Mouse (Mus musculus): Measurements from ENCODE around the gene Lamc1. TPM values are rescaled to one million over a fixed set of nuclear protein-coding genes. Genes with fewer than 3 reads are reported as not detected.

Lamc1 gene
- polyA plus RNA-seq, 1 experiment from 2014 or later, result 14.5 TPM

DNA sequence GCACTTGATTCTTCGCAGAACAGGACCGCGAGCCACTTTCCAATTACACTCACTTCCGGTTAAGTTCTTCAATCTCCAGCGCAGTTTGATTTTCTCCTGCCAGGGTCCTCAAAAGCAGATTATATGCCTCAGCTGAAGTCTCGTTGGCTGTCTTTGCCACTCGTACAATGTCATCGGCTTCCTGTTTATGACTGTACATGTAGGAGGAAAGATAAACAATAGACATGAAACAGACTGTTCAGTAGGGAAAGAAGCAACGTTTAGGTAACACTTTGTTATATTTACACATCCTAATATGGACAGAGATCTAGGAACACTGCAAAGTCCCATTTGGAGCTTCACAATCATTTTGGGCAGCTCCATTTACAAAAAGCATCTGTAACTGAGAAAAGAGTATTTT lies 100.9 kb downstream of the Lamc1 start:
- WGBS, result 93% methylated on average over 9 of the region's 9 CpGs
- ATAC-seq (replicated peaks), result no peak
- Histone ChIP-seq H3K27me3 (no peaks in the 10 kb centered on the region), H3K27ac (replicated peaks) (no peak overlapping the region), H3K4me1 (no peaks in the 10 kb centered on the region), H3K36me3 (peaks cover 52% of the 10 kb centered on the region), H3K9me3 (no peaks in the 10 kb centered on the region), H3K9ac (replicated peaks) (no peak overlapping the region), H3K4me3 (no peak overlapping the region), H3K4me2 (replicated peaks) (no peak overlapping the region)

DNA sequence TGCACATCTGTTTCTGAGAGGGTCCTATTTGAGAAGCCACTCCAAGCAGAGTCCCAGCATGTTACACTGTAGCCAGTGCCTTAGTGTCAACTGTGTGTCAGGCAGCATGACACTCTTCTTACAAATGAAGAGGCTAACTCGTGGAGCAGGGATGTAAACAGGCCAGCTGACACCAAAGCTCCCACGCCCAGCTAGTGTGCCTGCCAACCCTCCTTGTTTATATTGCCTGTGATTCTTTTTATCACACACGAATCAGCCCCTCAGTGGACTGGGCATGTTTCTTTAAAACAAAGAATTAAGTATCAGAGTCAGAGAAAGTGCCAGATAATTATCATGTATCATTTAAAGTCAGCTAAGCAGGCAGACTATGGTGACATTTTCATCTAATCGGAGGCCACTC lies 104.7 kb downstream of the Lamc1 start:
- ATAC-seq (replicated peaks), result no peak
- Histone ChIP-seq H3K4me2 (replicated peaks) (no peak overlapping the region), H3K4me3 (no peak overlapping the region), H3K4me1 (no peaks in the 10 kb centered on the region), H3K36me3 (peaks cover 64% of the 10 kb centered on the region), H3K9ac (replicated peaks) (no peak overlapping the region), H3K27ac (replicated peaks) (no peak overlapping the region), H3K27me3 (no peaks in the 10 kb centered on the region), H3K9me3 (no peaks in the 10 kb centered on the region)
- WGBS, result 64% methylated on average over 4 of the region's 4 CpGs

DNA sequence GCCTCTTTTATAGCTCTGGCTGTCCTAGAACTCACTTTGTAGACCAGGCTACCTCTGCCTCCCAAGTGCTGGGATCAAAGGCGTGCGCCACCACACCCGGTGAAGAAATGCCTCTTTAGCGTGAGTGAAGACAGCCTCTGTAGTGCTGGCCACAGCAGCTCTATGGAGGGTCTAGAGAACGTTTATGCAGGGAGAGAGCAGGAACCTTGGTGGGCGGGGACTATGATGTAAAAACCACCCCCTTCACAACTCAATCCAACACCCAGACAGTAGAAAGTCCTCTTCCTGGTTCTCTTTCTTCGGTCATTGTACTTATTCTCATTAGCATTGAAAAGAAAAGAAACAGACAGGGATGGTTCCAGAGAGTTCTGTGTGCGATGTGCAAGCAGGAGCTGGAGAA lies 105.5 kb downstream of the Lamc1 start:
- Histone ChIP-seq H3K4me2 (replicated peaks) (no peak overlapping the region), H3K36me3 (peaks cover 60% of the 10 kb centered on the region), H3K27ac (replicated peaks) (no peak overlapping the region), H3K27me3 (no peaks in the 10 kb centered on the region), H3K4me3 (no peak overlapping the region), H3K9ac (replicated peaks) (no peak overlapping the region), H3K4me1 (no peaks in the 10 kb centered on the region), H3K9me3 (no peaks in the 10 kb centered on the region)
- ATAC-seq (replicated peaks), result no peak
- 85% methylated on average over 8 of the region's 8 CpGs for WGBS

DNA sequence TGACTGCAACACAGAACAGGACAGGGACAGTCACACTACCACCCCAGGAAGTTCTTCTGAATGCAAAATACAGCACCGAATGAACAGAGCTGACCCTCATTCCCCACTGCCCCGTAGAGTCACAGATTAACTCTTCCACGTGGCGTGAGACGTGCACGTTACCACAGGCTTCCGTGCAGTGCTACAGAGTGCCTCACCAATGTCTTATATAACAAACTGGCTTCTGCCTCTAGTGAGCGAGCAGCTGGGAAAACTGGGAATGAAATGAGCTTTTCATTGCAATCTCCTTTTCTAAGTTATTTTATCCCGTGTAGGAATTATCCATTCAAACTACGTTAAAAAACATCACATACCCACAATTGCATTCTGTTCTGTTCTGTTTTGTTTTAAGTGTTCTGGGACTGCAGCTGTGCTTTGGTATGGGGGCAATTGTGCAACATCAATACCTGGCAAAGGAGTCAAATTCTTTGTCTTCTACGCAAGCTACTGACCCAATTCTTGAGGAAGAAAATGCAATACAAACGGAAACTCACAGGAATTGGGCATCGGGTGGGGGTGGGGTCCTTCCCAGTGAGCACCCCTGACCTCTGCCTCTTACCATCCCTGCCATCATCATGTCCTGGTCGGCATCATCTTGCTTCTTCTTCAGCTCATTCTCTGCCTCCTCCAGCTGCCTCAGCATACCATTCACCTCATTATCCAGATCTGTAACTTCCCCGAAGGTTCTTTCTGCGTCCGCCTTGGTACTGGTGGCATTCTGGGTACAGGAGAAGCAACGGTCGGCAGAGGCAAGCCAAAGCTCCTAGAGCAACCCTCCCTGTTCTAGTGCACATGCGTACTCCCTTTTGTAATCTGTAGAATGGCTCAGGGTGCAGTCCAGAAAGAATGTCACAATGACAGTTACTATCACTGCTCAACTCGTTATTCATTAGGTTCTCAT lies 106.5 kb downstream of the Lamc1 start:
- Histone ChIP-seq H3K27me3 (no peaks in the 10 kb centered on the region), H3K4me1 (no peaks in the 10 kb centered on the region), H3K4me3 (no peak overlapping the region), H3K9me3 (no peaks in the 10 kb centered on the region), H3K4me2 (replicated peaks) (no peak overlapping the region), H3K36me3 (peaks cover 64% of the 10 kb centered on the region), H3K27ac (replicated peaks) (no peak overlapping the region), H3K9ac (replicated peaks) (no peak overlapping the region)
- 80% methylated on average over 21 of the region's 21 CpGs for WGBS
- ATAC-seq (replicated peaks), result no peak

DNA sequence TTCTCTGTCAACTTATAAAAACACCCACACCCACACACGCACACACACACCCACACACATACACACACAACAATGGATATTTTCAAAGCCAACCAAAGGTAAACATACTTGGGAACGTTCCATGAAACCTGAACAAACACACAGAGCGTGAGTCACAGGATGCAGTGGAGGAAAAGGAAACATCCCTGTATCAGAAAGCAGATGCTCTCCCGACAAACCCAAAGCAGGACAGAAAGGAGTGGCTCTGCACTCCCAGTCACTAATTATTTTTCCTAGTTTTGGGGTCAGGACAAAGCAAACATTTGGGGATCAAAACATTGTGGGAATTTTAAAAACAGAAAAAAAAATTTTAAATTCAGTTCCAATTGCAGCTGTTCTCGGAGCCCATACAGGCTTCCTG lies 108.3 kb downstream of the Lamc1 start:
- Histone ChIP-seq H3K27ac (replicated peaks) (no peak overlapping the region), H3K27me3 (no peaks in the 10 kb centered on the region), H3K4me2 (replicated peaks) (no peak overlapping the region), H3K4me3 (no peak overlapping the region), H3K9ac (replicated peaks) (no peak overlapping the region), H3K9me3 (no peaks in the 10 kb centered on the region), H3K36me3 (peaks cover 55% of the 10 kb centered on the region), H3K4me1 (no peaks in the 10 kb centered on the region)
- WGBS, result 85% methylated on average over 5 of the region's 5 CpGs
- ATAC-seq (replicated peaks), result no peak

DNA sequence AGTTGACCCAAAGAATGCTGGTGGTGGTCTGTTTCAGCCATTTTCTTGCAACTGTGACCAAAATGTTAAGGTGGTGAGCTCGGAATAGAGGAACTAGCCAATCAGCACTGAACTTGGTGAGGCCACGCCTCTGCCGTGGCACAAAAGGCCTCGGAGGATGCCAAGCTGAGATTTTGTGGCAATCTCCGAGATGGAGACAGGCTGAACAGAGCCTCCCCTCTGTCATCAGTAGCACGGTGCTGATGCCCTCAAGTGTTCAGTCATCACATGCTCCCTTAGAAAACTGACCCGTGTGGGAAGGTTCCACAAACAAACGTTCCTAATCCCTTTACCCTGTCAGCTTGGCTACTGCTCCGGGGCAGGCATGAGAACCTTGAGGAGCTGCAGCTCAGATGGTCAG lies 113.2 kb downstream of the Lamc1 start:
- peak; percentile 41; the same call in 1 of the 2 replicates for ATAC-seq (replicated peaks)
- no peaks in the 10 kb centered on the region for H3K9me3 ChIP-seq
- H3K9ac ChIP-seq (replicated peaks), result no peak overlapping the region
- 48% methylated on average over 9 of the region's 9 CpGs for WGBS
- H3K4me2 ChIP-seq (replicated peaks), result no peak overlapping the region
- H3K4me3 ChIP-seq, result no peak overlapping the region
- H3K4me1 ChIP-seq, result no peaks in the 10 kb centered on the region
- no peaks in the 10 kb centered on the region for H3K27me3 ChIP-seq
- H3K36me3 ChIP-seq, result peaks cover 19% of the 10 kb centered on the region; the same call in 1 of the 2 replicates
- no peak overlapping the region for H3K27ac ChIP-seq (replicated peaks)

DNA sequence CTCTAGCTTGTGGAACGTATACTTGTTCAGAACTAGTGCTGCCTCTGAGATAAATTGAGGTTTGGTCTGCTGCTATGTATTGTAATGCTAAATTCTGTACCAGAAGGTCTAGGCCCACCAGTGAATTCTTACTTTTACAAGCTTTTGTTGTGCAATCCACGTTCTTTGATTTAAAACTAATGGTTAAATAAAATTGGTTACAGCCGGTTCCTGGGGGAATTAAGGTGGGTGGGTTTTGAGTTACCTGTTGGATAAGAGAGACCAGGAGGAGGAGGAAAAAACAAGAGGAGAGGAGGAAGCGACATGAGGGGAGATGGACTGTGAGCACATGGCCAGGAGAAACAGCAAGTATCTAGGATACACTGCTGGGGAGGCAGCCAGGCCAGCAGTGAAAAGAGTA lies 116.1 kb downstream of the Lamc1 start:
- Histone ChIP-seq H3K27ac (replicated peaks) (no peak overlapping the region), H3K36me3 (peaks cover 9% of the 10 kb centered on the region; the same call in 1 of the 2 replicates), H3K4me2 (replicated peaks) (no peak overlapping the region), H3K27me3 (no peaks in the 10 kb centered on the region), H3K4me1 (no peaks in the 10 kb centered on the region), H3K9ac (replicated peaks) (no peak overlapping the region), H3K4me3 (no peak overlapping the region), H3K9me3 (no peaks in the 10 kb centered on the region)
- ATAC-seq (replicated peaks), result no peak
- WGBS, result 81% methylated on average over 4 of the region's 4 CpGs

- no peak overlapping the region for H3K4me3 ChIP-seq
- no peaks in the 10 kb centered on the region for H3K4me1 ChIP-seq
- no peaks in the 10 kb centered on the region for H3K9me3 ChIP-seq
- no peak for ATAC-seq (replicated peaks)
- 80% methylated on average over 5 of the region's 5 CpGs for WGBS
- H3K9ac ChIP-seq (replicated peaks), result no peak overlapping the region
- peaks cover under 1% of the 10 kb centered on the region; the same call in 1 of the 2 replicates for H3K36me3 ChIP-seq
- no peaks in the 10 kb centered on the region for H3K27me3 ChIP-seq
- no peak overlapping the region for H3K27ac ChIP-seq (replicated peaks)
- H3K4me2 ChIP-seq (replicated peaks), result no peak overlapping the region
These were observed 116.9 kb downstream of the Lamc1 start for GRCm38 (mm10) chr1:153215676-153216075.

GRCm38 (mm10) chr1:153210992-153211391 lies 121.6 kb downstream of the Lamc1 start:
- H3K27ac ChIP-seq (replicated peaks), result no peak overlapping the region
- no peak overlapping the region for H3K4me2 ChIP-seq (replicated peaks)
- no peak overlapping the region for H3K4me3 ChIP-seq
- no peaks in the 10 kb centered on the region for H3K36me3 ChIP-seq
- no peaks in the 10 kb centered on the region for H3K4me1 ChIP-seq
- no peak for ATAC-seq (replicated peaks)
- no peaks in the 10 kb centered on the region for H3K27me3 ChIP-seq
- 57% methylated on average over 4 of the region's 4 CpGs for WGBS
- H3K9ac ChIP-seq (replicated peaks), result no peak overlapping the region
- H3K9me3 ChIP-seq, result no peaks in the 10 kb centered on the region

DNA sequence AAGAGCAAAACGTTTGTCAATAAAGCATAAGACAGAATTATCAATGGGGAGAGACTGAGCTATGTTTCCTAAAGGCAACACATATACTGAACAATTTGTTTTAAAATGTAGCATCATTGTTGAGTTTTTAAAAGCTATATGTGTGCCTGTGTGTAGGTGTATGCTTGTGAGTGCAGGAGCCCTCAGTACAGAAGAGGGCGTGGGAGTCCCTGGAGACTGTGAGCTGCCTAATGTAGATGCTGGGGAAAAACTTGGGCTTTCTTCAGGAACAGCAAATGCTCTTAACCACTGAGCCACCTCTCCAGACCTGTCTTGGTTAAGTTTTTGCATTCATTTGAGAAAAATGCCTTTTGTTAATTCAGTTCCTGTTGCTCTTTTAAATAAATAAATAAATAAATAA lies 122.4 kb downstream of the Lamc1 start:
- Histone ChIP-seq H3K9me3 (no peaks in the 10 kb centered on the region), H3K4me2 (replicated peaks) (no peak overlapping the region), H3K27ac (replicated peaks) (no peak overlapping the region), H3K4me3 (no peak overlapping the region), H3K4me1 (no peaks in the 10 kb centered on the region), H3K36me3 (no peaks in the 10 kb centered on the region), H3K9ac (replicated peaks) (no peak overlapping the region), H3K27me3 (no peaks in the 10 kb centered on the region)
- no peak for ATAC-seq (replicated peaks)
- WGBS, result 80% methylated on average over 2 of the region's 2 CpGs

DNA sequence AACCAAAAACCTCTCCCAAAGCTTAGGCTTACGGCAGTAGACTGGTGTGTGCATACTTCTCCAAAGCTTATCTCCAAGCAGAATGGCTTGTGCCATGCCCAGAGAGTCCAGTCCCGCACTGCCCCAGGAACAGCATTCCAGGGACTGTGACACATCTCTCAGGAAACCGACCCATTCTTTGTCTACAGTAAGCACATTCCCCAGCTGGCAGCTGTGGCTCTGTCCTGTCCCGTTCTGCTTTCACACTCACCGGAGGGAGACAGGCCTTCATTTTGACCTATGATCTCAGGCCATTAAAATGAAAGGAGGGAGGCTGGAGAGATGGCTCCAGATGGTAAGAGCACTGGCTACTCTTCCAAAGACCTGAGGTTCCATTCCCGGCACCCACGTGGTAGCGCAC lies 130.4 kb downstream of the Lamc1 start:
- WGBS, result 43% methylated on average over 8 of the region's 8 CpGs
- peaks cover 13% of the 10 kb centered on the region for H3K4me1 ChIP-seq
- ATAC-seq (replicated peaks), result 0 out of 2 replicates have a peak, but pooled peaks have one; percentile 13
- H3K9me3 ChIP-seq, result no peaks in the 10 kb centered on the region
- no peak overlapping the region for H3K4me2 ChIP-seq (replicated peaks)
- H3K9ac ChIP-seq (replicated peaks), result no peak overlapping the region
- no peaks in the 10 kb centered on the region for H3K36me3 ChIP-seq
- H3K4me3 ChIP-seq, result no peak overlapping the region
- H3K27me3 ChIP-seq, result no peaks in the 10 kb centered on the region
- H3K27ac ChIP-seq (replicated peaks), result no peak overlapping the region

- Histone ChIP-seq H3K9ac (replicated peaks) (no peak overlapping the region), H3K36me3 (no peaks in the 10 kb centered on the region), H3K4me3 (no peak overlapping the region), H3K27ac (replicated peaks) (no peak overlapping the region), H3K9me3 (no peaks in the 10 kb centered on the region), H3K4me1 (peaks cover 13% of the 10 kb centered on the region), H3K4me2 (replicated peaks) (no peak overlapping the region), H3K27me3 (no peaks in the 10 kb centered on the region)
- no peak for ATAC-seq (replicated peaks)
- WGBS, result 38% methylated on average over 14 of the region's 14 CpGs
These were observed 131.1 kb downstream of the Lamc1 start for GRCm38 (mm10) chr1:153201448-153201847.

Data from forebrain, embryonic 15.5 days (tissue).